Mouse (Mus musculus) forelimb bud, embryonic 11.5 days (tissue): ENCODE results near the gene Rbm42.

ENCODE experiments used
- DNase-seq: peaks from one replicate; pipeline ENCODE4 v3.0.0-alpha.2; 2012; ENCODE audit warnings: low read depth, low spot score

Rbm42 gene

GRCm38 (mm10) chr7:30649591-30650540, at the start of gene Rbm42:
Gene Rbm42 (minus strand): TSS chr7:30650317.
- DNase-seq: peak; percentile 98

- DNase-seq: peak; percentile 11
Measured at GRCm38 (mm10) chr7:30698589-30698988, 48.5 kb upstream of the Rbm42 start, which contains the start of gene 2200002J24Rik. Gene 2200002J24Rik (plus strand): TSS chr7:30698926.

GRCm38 (mm10) chr7:30698101-30698500, 48.0 kb upstream of the Rbm42 start:
- no peak for DNase-seq

- DNase-seq: no peak
Measured at GRCm38 (mm10) chr7:30688325-30688724, 38.2 kb upstream of the Rbm42 start.

GRCm38 (mm10) chr7:30683425-30683824, 33.3 kb upstream of the Rbm42 start:
- DNase-seq: no peak

- DNase-seq: no peak
Measured at GRCm38 (mm10) chr7:30681897-30682296, 31.8 kb upstream of the Rbm42 start.

GRCm38 (mm10) chr7:30678263-30678975, 28.3 kb upstream of the Rbm42 start:
- no peak for DNase-seq

- DNase-seq: no peak
Measured at GRCm38 (mm10) chr7:30671480-30671879, 21.4 kb upstream of the Rbm42 start, which contains the start of gene Pmis2. Gene Pmis2 (minus strand): TSS chr7:30671605.

GRCm38 (mm10) chr7:30669229-30669628, 19.1 kb upstream of the Rbm42 start:
- peak; percentile 35 for DNase-seq

- DNase-seq: no peak
Measured at GRCm38 (mm10) chr7:30665321-30665720, 15.2 kb upstream of the Rbm42 start.

- DNase-seq: peak; percentile 94
Measured at GRCm38 (mm10) chr7:30664529-30665200, 14.5 kb upstream of the Rbm42 start, which contains the start of gene Haus5. Gene Haus5 (minus strand): TSS chr7:30664994.

GRCm38 (mm10) chr7:30639083-30639482, 11.0 kb downstream of the Rbm42 start:
- DNase-seq: no peak

- DNase-seq: no peak
Measured at GRCm38 (mm10) chr7:30636395-30636794, 13.7 kb downstream of the Rbm42 start.

- DNase-seq: no peak
Measured at GRCm38 (mm10) chr7:30635752-30636151, 14.4 kb downstream of the Rbm42 start, which contains the start of gene Etv2. Gene Etv2 (minus strand): TSS chr7:30635852.

GRCm38 (mm10) chr7:30634621-30635020, 15.5 kb downstream of the Rbm42 start:
- DNase-seq: peak; percentile 73

- no peak for DNase-seq
Measured at GRCm38 (mm10) chr7:30633762-30634412, 16.2 kb downstream of the Rbm42 start.

- no peak for DNase-seq
Measured at GRCm38 (mm10) chr7:30629013-30629412, 21.1 kb downstream of the Rbm42 start.

GRCm38 (mm10) chr7:30626647-30627046, 23.5 kb downstream of the Rbm42 start:
- DNase-seq: no peak

GRCm38 (mm10) chr7:30625530-30626384, 24.4 kb downstream of the Rbm42 start, which contains the start of gene Cox6b1:
Gene Cox6b1 (minus strand): TSS chr7:30626151.
- DNase-seq: peak; percentile 87

GRCm38 (mm10) chr7:30619202-30619601, 30.9 kb downstream of the Rbm42 start:
- DNase-seq: no peak
